Mouse (Mus musculus) heart, adult 2 months (tissue): ENCODE measurements around the gene Rnf181.

Source experiments
- CTCF ChIP-seq: fragments of 200-600 bp; IDR thresholded peaks from 2 replicates; pipeline ENCODE4 v1.8.1; 2022; ENCODE audit warnings: antibody characterized with exemption, mild to moderate bottlenecking, moderate library complexity
- EP300 ChIP-seq: fragments of 200-500 bp; IDR thresholded peaks from 2 replicates; pipeline ENCODE4 v1.6.1; 2011; ENCODE audit warnings: low read depth, low read length, control low read depth; ENCODE audit not compliant: insufficient read depth

GRCm38 (mm10) chr6:72410003-72410402, 43.2 kb upstream of the Rnf181 start:
- no peak for TF ChIP-seq CTCF
- no peak for TF ChIP-seq EP300
